Mouse (Mus musculus): ENCODE measurements at regions not wholly inside any gene's neighbourhood (a gene's known extent, or its start where the extent isn't known, plus 50 kb on each side); places are given as distances from the start of the nearest gene placed in this dataset.
A peak's percentile ranks its signal among the peaks of the same experiment; 100 is the strongest.

DNA sequence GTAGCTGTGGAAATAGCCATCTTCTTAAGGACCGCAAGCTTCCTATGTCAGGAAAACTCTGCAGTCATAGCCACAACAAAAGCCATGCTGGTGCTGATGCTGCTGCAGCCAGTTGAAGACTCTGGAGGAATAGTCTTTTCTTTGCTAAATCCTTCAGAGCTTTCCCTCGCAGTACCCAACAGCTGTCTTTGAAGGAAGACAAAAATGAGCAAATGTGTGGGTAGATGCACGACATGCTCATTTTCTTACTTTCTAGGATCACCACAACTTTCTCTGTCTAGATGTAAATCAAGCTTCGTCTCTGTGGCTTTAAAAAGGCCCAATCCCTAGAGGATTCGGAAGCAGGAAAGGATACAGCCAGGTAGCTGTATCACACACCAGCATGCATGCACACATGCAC is 222.6 kb upstream of the Apob start:
- ATAC-seq (ENCODE audit: insufficient number of reproducible peaks, insufficient read depth, low FRiP score, low read depth), result no peak

DNA sequence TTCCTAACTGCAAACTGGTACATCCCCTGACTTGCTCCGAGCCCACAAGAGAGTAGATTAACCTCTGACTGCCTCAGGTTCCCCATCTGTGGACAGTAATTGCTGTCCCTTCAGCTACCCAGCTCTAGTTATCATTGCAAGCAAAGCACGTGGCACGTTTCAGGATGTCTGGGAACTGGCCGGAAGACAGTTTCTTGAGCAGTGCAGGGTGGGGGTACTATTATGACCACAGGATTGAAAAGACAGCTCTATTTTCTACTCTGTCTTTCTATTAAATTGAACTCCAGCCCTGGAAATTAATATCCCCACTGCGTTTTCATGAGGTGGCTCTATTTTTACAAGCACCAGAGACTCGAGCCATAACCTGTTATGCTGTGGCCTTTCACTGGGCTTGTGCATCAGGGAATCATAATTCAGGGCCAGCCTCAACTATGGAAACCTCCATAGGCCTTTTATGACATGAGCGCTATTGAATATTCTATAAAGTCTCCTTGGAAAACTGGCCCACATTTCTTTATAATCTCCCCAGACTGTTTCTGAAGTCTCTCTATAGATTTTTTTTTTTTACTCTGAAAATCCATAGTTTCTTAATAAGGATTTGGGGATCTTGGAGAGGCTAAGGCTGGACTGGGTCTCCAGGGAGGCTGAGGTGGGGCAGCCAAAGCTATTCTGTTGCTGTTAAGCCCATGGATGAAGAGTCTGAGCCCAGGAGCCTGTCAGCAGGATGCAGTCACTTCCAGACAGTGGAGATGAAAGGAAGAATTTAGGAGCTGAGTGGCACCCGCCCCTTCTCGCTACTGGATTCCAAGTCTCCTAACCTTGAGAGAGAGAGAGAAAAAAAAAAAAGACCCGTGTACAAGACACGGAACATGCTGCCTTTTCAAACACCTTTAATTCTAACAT is 212.4 kb upstream of the Apob start:
- Histone ChIP-seq H3K4me1 (ENCODE audit: control insufficient read depth in 2 of 2, insufficient read depth in 2 of 2, low read length in 2 of 2) (no peaks in the 10 kb centered on the region), H3K36me3 (ENCODE audit: control insufficient read depth, insufficient read depth, low read length) (no peaks in the 10 kb centered on the region), H3K27me3 (ENCODE audit: control insufficient read depth, insufficient read depth, low read length) (no peaks in the 10 kb centered on the region), H3K27ac (replicated peaks in 1 of 2; ENCODE audit: control insufficient read depth in 1 of 2, insufficient read depth in 1 of 2, low read depth in 2 of 2, low read length in 2 of 2) (no peak overlapping the region), H3K4me3 (ENCODE audit: control insufficient read depth in 1 of 2, insufficient read depth in 1 of 2, low read depth in 1 of 2, low read length in 2 of 2) (no peak overlapping the region), H3K9ac (ENCODE audit: low read length) (no peak overlapping the region), H3K9me3 (ENCODE audit: control insufficient read depth, low read length) (no peaks in the 10 kb centered on the region), H3K4me2 (ENCODE audit: low read length) (no peak overlapping the region)
- no peak for ATAC-seq (ENCODE audit: insufficient number of reproducible peaks, insufficient read depth, low FRiP score, low read depth)
- WGBS, result 64% methylated on average over 11 of the region's 11 CpGs

More for the DNA sequence above, 222.6 kb upstream of the Apob start:
- no peak overlapping the region for H3K4me3 ChIP-seq (ENCODE audit: control insufficient read depth in 1 of 2, insufficient read depth in 1 of 2, low read depth in 1 of 2, low read length in 2 of 2)
- no peak overlapping the region for H3K27ac ChIP-seq (replicated peaks in 1 of 2; ENCODE audit: control insufficient read depth in 1 of 2, insufficient read depth in 1 of 2, low read depth in 2 of 2, low read length in 2 of 2)
- H3K36me3 ChIP-seq (ENCODE audit: control insufficient read depth, insufficient read depth, low read length), result no peaks in the 10 kb centered on the region
- H3K9me3 ChIP-seq (ENCODE audit: control insufficient read depth, low read length), result no peaks in the 10 kb centered on the region
- H3K9ac ChIP-seq (ENCODE audit: low read length), result no peak overlapping the region
- H3K4me1 ChIP-seq (ENCODE audit: control insufficient read depth in 2 of 2, insufficient read depth in 2 of 2, low read length in 2 of 2), result peaks cover 2 to 4% of the 10 kb centered on the region in 2 experiments; a peak in 2 of 4 replicates
- no peak overlapping the region for H3K4me2 ChIP-seq (ENCODE audit: low read length)
- 88% methylated on average over 5 of the region's 5 CpGs for WGBS
- no peaks in the 10 kb centered on the region for H3K27me3 ChIP-seq (ENCODE audit: control insufficient read depth, insufficient read depth, low read length)

DNA sequence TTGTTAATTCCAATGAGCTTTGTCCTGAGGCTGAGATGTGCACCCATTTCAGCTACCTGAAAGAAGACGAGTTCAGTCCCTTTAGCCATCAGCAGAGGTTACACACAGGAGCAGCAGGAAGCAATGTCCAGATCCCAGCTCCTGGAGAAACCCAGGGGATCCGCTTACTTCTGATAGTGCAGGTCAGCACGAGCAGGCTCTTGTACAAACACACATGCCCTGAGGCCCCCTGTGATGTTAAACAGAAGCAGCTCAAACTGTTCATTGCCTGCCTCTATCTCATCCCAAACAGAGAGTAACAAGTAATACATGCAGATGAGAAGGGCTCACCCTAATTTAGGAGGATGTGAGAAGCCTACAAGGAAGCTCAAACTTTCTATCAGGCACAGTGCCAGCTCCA is 203.3 kb upstream of the Apob start:
- Histone ChIP-seq H3K4me2 (ENCODE audit: low read length) (no peak overlapping the region), H3K27ac (replicated peaks in 1 of 2; ENCODE audit: control insufficient read depth in 1 of 2, insufficient read depth in 1 of 2, low read depth in 2 of 2, low read length in 2 of 2) (no peak overlapping the region), H3K4me1 (ENCODE audit: control insufficient read depth in 2 of 2, insufficient read depth in 2 of 2, low read length in 2 of 2) (0 out of 4 replicates have a peak, but pooled peaks cover 0 to 2% of the 10 kb centered on the region in 2 experiments), H3K9me3 (ENCODE audit: control insufficient read depth, low read length) (no peaks in the 10 kb centered on the region), H3K36me3 (ENCODE audit: control insufficient read depth, insufficient read depth, low read length) (no peaks in the 10 kb centered on the region), H3K27me3 (ENCODE audit: control insufficient read depth, insufficient read depth, low read length) (no peaks in the 10 kb centered on the region), H3K4me3 (ENCODE audit: control insufficient read depth in 1 of 2, insufficient read depth in 1 of 2, low read depth in 1 of 2, low read length in 2 of 2) (no peak overlapping the region), H3K9ac (ENCODE audit: low read length) (no peak overlapping the region)
- no peak for ATAC-seq (ENCODE audit: insufficient number of reproducible peaks, insufficient read depth, low FRiP score, low read depth)
- 23% methylated on average over 3 of the region's 3 CpGs for WGBS

DNA sequence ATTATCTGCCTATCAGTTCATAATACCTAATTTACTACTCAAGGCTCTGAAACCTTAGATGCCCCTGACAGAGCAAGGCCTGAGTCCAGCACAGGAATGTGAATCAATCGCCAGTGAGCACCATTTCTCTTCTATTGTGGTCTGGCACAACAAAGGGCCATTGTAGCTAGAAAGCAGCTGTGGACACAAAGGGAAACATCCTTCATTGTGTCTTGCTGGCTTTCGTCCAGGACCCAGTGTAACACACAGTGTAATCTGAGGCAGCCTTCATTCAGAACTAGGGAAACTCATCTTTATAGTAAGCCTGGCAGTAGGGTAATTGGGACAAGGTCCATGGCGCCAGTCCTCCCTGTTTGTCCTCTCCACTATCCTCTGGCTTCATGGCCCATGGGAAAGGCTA is 201.1 kb upstream of the Apob start:
- 62% methylated on average over 3 of the region's 3 CpGs for WGBS
- ATAC-seq (ENCODE audit: insufficient number of reproducible peaks, insufficient read depth, low FRiP score, low read depth), result no peak
- Histone ChIP-seq H3K27me3 (ENCODE audit: control insufficient read depth, insufficient read depth, low read length) (no peaks in the 10 kb centered on the region), H3K36me3 (ENCODE audit: control insufficient read depth, insufficient read depth, low read length) (no peaks in the 10 kb centered on the region), H3K27ac (replicated peaks in 1 of 2; ENCODE audit: control insufficient read depth in 1 of 2, insufficient read depth in 1 of 2, low read depth in 2 of 2, low read length in 2 of 2) (no peak overlapping the region), H3K9me3 (ENCODE audit: control insufficient read depth, low read length) (no peaks in the 10 kb centered on the region), H3K4me3 (ENCODE audit: control insufficient read depth in 1 of 2, insufficient read depth in 1 of 2, low read depth in 1 of 2, low read length in 2 of 2) (no peak overlapping the region), H3K9ac (ENCODE audit: low read length) (no peak overlapping the region), H3K4me2 (ENCODE audit: low read length) (no peak overlapping the region), H3K4me1 (ENCODE audit: control insufficient read depth in 2 of 2, insufficient read depth in 2 of 2, low read length in 2 of 2) (0 out of 4 replicates have a peak, but pooled peaks cover 0 to 2% of the 10 kb centered on the region in 2 experiments)

DNA sequence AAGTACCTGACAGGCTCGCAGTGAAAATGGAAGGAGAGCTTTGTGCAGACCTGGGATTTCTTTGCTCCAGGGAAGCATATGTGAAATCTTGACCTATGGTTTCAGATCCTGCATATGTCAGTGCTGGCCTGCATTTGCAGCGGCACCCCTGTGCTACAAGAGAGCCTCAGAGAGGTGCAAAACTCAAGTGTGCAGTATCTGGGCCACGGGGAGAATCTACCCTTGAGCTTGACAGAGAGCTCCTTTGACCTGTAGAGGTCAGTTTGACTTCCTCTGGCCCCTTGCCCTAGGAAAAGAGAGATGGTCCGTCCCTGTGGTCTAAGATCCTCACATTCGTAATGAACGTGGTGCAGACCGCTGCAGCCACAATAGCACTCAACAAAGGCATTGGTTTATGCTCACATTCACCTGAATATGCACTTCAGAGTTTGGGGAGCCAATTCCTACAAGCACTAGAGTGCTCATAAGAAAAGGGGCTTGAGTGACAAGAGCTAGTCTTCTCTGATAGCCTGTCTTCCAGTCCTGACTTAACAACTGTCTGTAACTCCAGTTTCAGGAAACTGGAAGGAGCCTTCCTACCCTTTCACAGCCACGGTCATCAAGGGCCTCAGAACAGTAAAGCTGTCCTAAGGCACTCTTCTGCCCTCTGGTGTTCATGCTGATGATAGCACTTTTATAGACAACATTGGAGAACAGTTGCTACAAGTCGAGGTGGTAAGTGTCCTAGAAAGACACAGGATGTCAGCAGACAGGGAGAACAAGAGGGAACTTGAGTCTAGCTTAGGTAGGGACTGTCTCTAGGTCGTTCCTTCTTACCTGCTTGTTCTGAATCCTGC is 200.0 kb upstream of the Apob start:
- ATAC-seq (ENCODE audit: insufficient number of reproducible peaks, insufficient read depth, low FRiP score, low read depth), result no peak
- Histone ChIP-seq H3K4me2 (ENCODE audit: low read length) (peak overlapping the region; percentile 37; the same call in 1 of the 2 replicates), H3K4me1 (ENCODE audit: control insufficient read depth in 2 of 2, insufficient read depth in 2 of 2, low read length in 2 of 2) (0 out of 4 replicates have a peak, but pooled peaks cover 0 to 2% of the 10 kb centered on the region in 2 experiments), H3K4me3 (ENCODE audit: control insufficient read depth in 1 of 2, insufficient read depth in 1 of 2, low read depth in 1 of 2, low read length in 2 of 2) (no peak overlapping the region), H3K27ac (replicated peaks in 1 of 2; ENCODE audit: control insufficient read depth in 1 of 2, insufficient read depth in 1 of 2, low read depth in 2 of 2, low read length in 2 of 2) (no peak overlapping the region), H3K36me3 (ENCODE audit: control insufficient read depth, insufficient read depth, low read length) (no peaks in the 10 kb centered on the region), H3K27me3 (ENCODE audit: control insufficient read depth, insufficient read depth, low read length) (no peaks in the 10 kb centered on the region), H3K9ac (ENCODE audit: low read length) (no peak overlapping the region), H3K9me3 (ENCODE audit: control insufficient read depth, low read length) (no peaks in the 10 kb centered on the region)
- 52% methylated on average over 10 of the region's 10 CpGs for WGBS

GRCm38 (mm10) chr12:7778056-7778440 is 199.4 kb upstream of the Apob start:
- no peaks in the 10 kb centered on the region for H3K36me3 ChIP-seq (ENCODE audit: control insufficient read depth, insufficient read depth, low read length)
- 37% methylated on average over 6 of the region's 6 CpGs for WGBS
- no peak overlapping the region for H3K27ac ChIP-seq (replicated peaks in 1 of 2; ENCODE audit: control insufficient read depth in 1 of 2, insufficient read depth in 1 of 2, low read depth in 2 of 2, low read length in 2 of 2)
- ATAC-seq (ENCODE audit: insufficient number of reproducible peaks, insufficient read depth, low FRiP score, low read depth), result no peak
- no peak overlapping the region for H3K9ac ChIP-seq (ENCODE audit: low read length)
- H3K4me3 ChIP-seq (ENCODE audit: control insufficient read depth in 1 of 2, insufficient read depth in 1 of 2, low read depth in 1 of 2, low read length in 2 of 2), result no peak overlapping the region
- no peaks in the 10 kb centered on the region for H3K9me3 ChIP-seq (ENCODE audit: control insufficient read depth, low read length)
- H3K27me3 ChIP-seq (ENCODE audit: control insufficient read depth, insufficient read depth, low read length), result no peaks in the 10 kb centered on the region
- H3K4me1 ChIP-seq (ENCODE audit: control insufficient read depth in 2 of 2, insufficient read depth in 2 of 2, low read length in 2 of 2), result 0 out of 4 replicates have a peak, but pooled peaks cover 0 to 2% of the 10 kb centered on the region in 2 experiments
- H3K4me2 ChIP-seq (ENCODE audit: low read length), result peak overlapping the region; percentile 37; the same call in 1 of the 2 replicates

- H3K9me3 ChIP-seq (ENCODE audit: control insufficient read depth, low read length), result no peaks in the 10 kb centered on the region
- no peak overlapping the region for H3K4me3 ChIP-seq (ENCODE audit: control insufficient read depth in 1 of 2, insufficient read depth in 1 of 2, low read depth in 1 of 2, low read length in 2 of 2)
- no peak overlapping the region for H3K9ac ChIP-seq (ENCODE audit: low read length)
- H3K4me1 ChIP-seq (ENCODE audit: control insufficient read depth in 2 of 2, insufficient read depth in 2 of 2, low read length in 2 of 2), result no peaks in the 10 kb centered on the region
- no peaks in the 10 kb centered on the region for H3K36me3 ChIP-seq (ENCODE audit: control insufficient read depth, insufficient read depth, low read length)
- no peak overlapping the region for H3K27ac ChIP-seq (replicated peaks in 1 of 2; ENCODE audit: control insufficient read depth in 1 of 2, insufficient read depth in 1 of 2, low read depth in 2 of 2, low read length in 2 of 2)
- H3K4me2 ChIP-seq (ENCODE audit: low read length), result no peak overlapping the region
- 81% methylated on average over 5 of the region's 5 CpGs for WGBS
- no peak for ATAC-seq (ENCODE audit: insufficient number of reproducible peaks, insufficient read depth, low FRiP score, low read depth)
- H3K27me3 ChIP-seq (ENCODE audit: control insufficient read depth, insufficient read depth, low read length), result no peaks in the 10 kb centered on the region
Observed at GRCm38 (mm10) chr12:7816616-7817015, 160.8 kb upstream of the Apob start.
